In the genomic region with DNA sequence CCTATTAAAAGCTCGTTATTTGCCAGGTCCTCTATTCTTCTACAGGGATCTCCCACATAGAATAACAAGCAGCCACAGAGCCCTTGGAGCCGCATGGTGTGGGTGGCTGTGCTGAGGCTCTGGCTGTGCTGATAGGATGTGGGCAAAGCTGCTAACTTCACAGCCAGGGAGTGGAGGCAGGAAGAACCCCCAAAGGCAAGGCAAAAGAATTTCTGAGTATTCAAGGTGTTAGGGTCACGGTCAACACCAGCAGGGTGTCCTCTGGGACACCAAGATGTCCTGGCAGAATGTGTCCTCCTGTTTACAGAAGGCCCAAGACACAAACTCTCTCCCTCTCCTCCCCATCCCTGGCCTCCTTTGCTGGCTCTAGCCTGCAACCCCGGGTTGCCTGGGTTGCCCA, we compare ENCODE assay signal across 12 mouse cellular contexts. TPM values are rescaled to one million over a fixed set of nuclear protein-coding genes. Genes with fewer than 3 reads are reported as not detected.
DNase-seq lines count a peak whose midpoint lies in the region; ATAC-seq and TF ChIP-seq lines count a peak whose summit lies in the region.
"Had no signal": no experiment of that assay in that cellular context is flagged by ENCODE, and none has a peak within 500 bp of the region (broad histone marks: within the 10 kb centered on the region; RNA-seq: fewer than 3 reads in every experiment).

No protein-coding gene starts in this region.

- H3K9ac ChIP-seq in kidney, embryonic 15.5 days: no peak overlapping the region
- H3K9ac ChIP-seq in kidney, embryonic 16.5 days (replicated peaks; ENCODE audit: low read length): no peak overlapping the region
- peak overlapping the region; percentile 31 for H3K9ac ChIP-seq in MEL (ENCODE audit: control insufficient read depth, low read depth, low read length, poor library complexity, severe bottlenecking)
- H3K9ac ChIP-seq in intestine, embryonic 16.5 days (ENCODE audit: low read depth, low read length): no peak overlapping the region
- H3K9ac ChIP-seq: limb, embryonic 12.5 days had no signal

- H3K4me2 ChIP-seq in kidney, embryonic 15.5 days: no peak overlapping the region
- no peak overlapping the region for H3K4me2 ChIP-seq in kidney, embryonic 16.5 days (replicated peaks; ENCODE audit: low read depth, low read length)
- H3K4me2 ChIP-seq in intestine, embryonic 16.5 days (ENCODE audit: low read depth, low read length): no peak overlapping the region
- H3K4me2 ChIP-seq: limb, embryonic 12.5 days had no signal

- peak; percentile 73 for DNase-seq in MEL (ENCODE audit: low read depth, low spot score)
- DNase-seq in Muller cell, postnatal 12 days (ENCODE audit: inconsistent ontology term): no peak
- no peak for DNase-seq in ovary, adult 18-20 months (ENCODE audit: low spot score)
- DNase-seq in cerebellum, postnatal 36 days: no peak
- DNase-seq: adrenal gland, postnatal 14 days; gastrocnemius, postnatal 14 days; kidney, adult 8-10 months had no signal

- TF ChIP-seq RAD21 in MEL (IDR thresholded peaks at IDR 0.05; ENCODE audit: low read depth, low read length): no peak

- H3K79me2 ChIP-seq in MEL (ENCODE audit: control insufficient read depth, insufficient read depth, low read length, poor library complexity): no peaks in the 10 kb centered on the region

- no peak for TF ChIP-seq CTCF in MEL (IDR thresholded peaks at IDR 0.05 in 2 of 3, conservative IDR thresholded peaks at IDR 0.05 in 1 of 3; ENCODE audit: control insufficient read depth in 1 of 3, insufficient read depth in 1 of 3, low read depth in 2 of 3, low read length in 3 of 3, poor library complexity in 1 of 3, severe bottlenecking in 1 of 3)
- TF ChIP-seq CTCF in small intestine, adult 2 months (IDR thresholded peaks at IDR 0.05; ENCODE audit: extremely low read depth, insufficient read length, insufficient replicate concordance, low read depth, low read length): no peak

- 82% methylated on average over 4 of the region's 4 CpGs for WGBS in kidney, embryonic 15.5 days
- 84% methylated on average over 4 of the region's 4 CpGs for WGBS in kidney, embryonic 16.5 days
- WGBS in intestine, embryonic 16.5 days: 73% methylated on average over 4 of the region's 4 CpGs
- 83% methylated on average over 4 of the region's 4 CpGs for WGBS in small intestine, adult 2 months

- no peaks in the 10 kb centered on the region for H3K9me3 ChIP-seq in kidney, embryonic 15.5 days (replicated peaks)
- no peaks in the 10 kb centered on the region for H3K9me3 ChIP-seq in kidney, embryonic 16.5 days (ENCODE audit: low read length)
- H3K9me3 ChIP-seq in MEL (replicated peaks; ENCODE audit: insufficient read depth, low read length): no peaks in the 10 kb centered on the region
- no peaks in the 10 kb centered on the region for H3K9me3 ChIP-seq in intestine, embryonic 16.5 days (ENCODE audit: control insufficient read depth, low read length)
- H3K9me3 ChIP-seq: limb, embryonic 12.5 days had no signal

- TF ChIP-seq EP300 in MEL (IDR thresholded peaks at IDR 0.05; ENCODE audit: low read depth in 1 of 2, low read length in 2 of 2): peak in 1 of 2 experiments; percentile 37; a peak in 1 of 4 replicates

- no peak overlapping the region for H3K4me3 ChIP-seq in kidney, embryonic 15.5 days (replicated peaks)
- no peak overlapping the region for H3K4me3 ChIP-seq in kidney, embryonic 16.5 days (ENCODE audit: low read length)
- no peak overlapping the region; a peak in 1 of 4 replicates for H3K4me3 ChIP-seq in MEL (ENCODE audit: control insufficient read depth in 1 of 2, insufficient read depth in 1 of 2, low read depth in 2 of 2, low read length in 2 of 2)
- H3K4me3 ChIP-seq in intestine, embryonic 16.5 days (ENCODE audit: low read length): no peak overlapping the region
- no peak overlapping the region for H3K4me3 ChIP-seq in small intestine, adult 2 months (ENCODE audit: low read depth, low read length)
- H3K4me3 ChIP-seq: limb, embryonic 12.5 days had no signal

- no peak for TF ChIP-seq POLR2A in MEL (IDR thresholded peaks at IDR 0.05; ENCODE audit: control insufficient read depth in 1 of 2, insufficient read depth in 1 of 2, low read depth in 1 of 2, low read length in 2 of 2, poor library complexity in 1 of 2)
- TF ChIP-seq POLR2A in small intestine, adult 2 months (IDR thresholded peaks at IDR 0.05; ENCODE audit: low read depth, low read length): no peak

- 0 out of 2 replicates have a peak, but pooled peaks have one; percentile 50 for ATAC-seq in kidney, embryonic 15.5 days (replicated peaks; ENCODE audit: low FRiP score)
- no peak for ATAC-seq in kidney, embryonic 16.5 days (ENCODE audit: low FRiP score, low TSS enrichment)
- ATAC-seq in intestine, embryonic 16.5 days: peak; percentile 57; the same call in 1 of the 2 replicates

- no peak overlapping the region for H3K27ac ChIP-seq in kidney, embryonic 15.5 days
- no peak overlapping the region for H3K27ac ChIP-seq in kidney, embryonic 16.5 days (ENCODE audit: low read length)
- H3K27ac ChIP-seq in MEL (ENCODE audit: control insufficient read depth, low read depth, low read length): peak overlapping the region; percentile 99
- no peak overlapping the region for H3K27ac ChIP-seq in intestine, embryonic 16.5 days (ENCODE audit: low read length)
- H3K27ac ChIP-seq in small intestine, adult 2 months (ENCODE audit: insufficient read depth, low read depth, low read length): peak overlapping the region; percentile 25
- H3K27ac ChIP-seq: limb, embryonic 12.5 days had no signal

- no peaks in the 10 kb centered on the region for H3K36me3 ChIP-seq in kidney, embryonic 15.5 days
- no peaks in the 10 kb centered on the region for H3K36me3 ChIP-seq in kidney, embryonic 16.5 days (ENCODE audit: insufficient read depth, low read length)
- peaks cover 0 to 35% of the 10 kb centered on the region in 2 experiments; a peak in 2 of 4 replicates for H3K36me3 ChIP-seq in MEL (ENCODE audit: control insufficient read depth in 1 of 2, insufficient read depth in 2 of 2, low read length in 2 of 2)
- no peaks in the 10 kb centered on the region for H3K36me3 ChIP-seq in intestine, embryonic 16.5 days (ENCODE audit: control insufficient read depth, insufficient read depth, low read length)
- no peaks in the 10 kb centered on the region for H3K36me3 ChIP-seq in small intestine, adult 2 months (ENCODE audit: control insufficient read depth, insufficient read depth, low read length)
- H3K36me3 ChIP-seq: limb, embryonic 12.5 days had no signal

- H3K27me3 ChIP-seq in kidney, embryonic 15.5 days: no peaks in the 10 kb centered on the region
- H3K27me3 ChIP-seq in kidney, embryonic 16.5 days (ENCODE audit: insufficient read depth, low read length): no peaks in the 10 kb centered on the region
- no peaks in the 10 kb centered on the region for H3K27me3 ChIP-seq in MEL (ENCODE audit: control insufficient read depth in 1 of 2, insufficient read depth in 2 of 2, low read length in 2 of 2)
- no peaks in the 10 kb centered on the region for H3K27me3 ChIP-seq in intestine, embryonic 16.5 days (replicated peaks; ENCODE audit: control insufficient read depth, insufficient read depth, low read length)
- no peaks in the 10 kb centered on the region for H3K27me3 ChIP-seq in small intestine, adult 2 months (ENCODE audit: control insufficient read depth, insufficient read depth, low read length)
- H3K27me3 ChIP-seq: limb, embryonic 12.5 days had no signal

- H3K4me1 ChIP-seq in kidney, embryonic 15.5 days: peaks cover 5% of the 10 kb centered on the region; the same call in 1 of the 2 replicates
- H3K4me1 ChIP-seq in kidney, embryonic 16.5 days (ENCODE audit: insufficient read depth, low read length): no peaks in the 10 kb centered on the region
- H3K4me1 ChIP-seq in MEL (ENCODE audit: control insufficient read depth in 1 of 2, insufficient read depth in 2 of 2, low read length in 2 of 2): peaks cover 23 to 39% of the 10 kb centered on the region in 2 experiments
- 0 out of 2 replicates have a peak, but pooled peaks cover 4% of the 10 kb centered on the region for H3K4me1 ChIP-seq in intestine, embryonic 16.5 days (ENCODE audit: control insufficient read depth, insufficient read depth, low read length)
- peaks cover 24% of the 10 kb centered on the region; the same call in 1 of the 2 replicates for H3K4me1 ChIP-seq in small intestine, adult 2 months (ENCODE audit: control insufficient read depth, insufficient read depth, insufficient read length, low read length)

TF ChIP-seq in MEL, 35 proteins besides CTCF, POLR2A, EP300 and RAD21 (continues in another document):
- peak; percentile 42; the same call in 1 of the 2 replicates for TF ChIP-seq TCF12 (IDR thresholded peaks at IDR 0.05; ENCODE audit: low read depth, low read length)
- no peak for TF ChIP-seq CHD2 (IDR thresholded peaks at IDR 0.05; ENCODE audit: low read length)
- TF ChIP-seq BHLHE40 (IDR thresholded peaks at IDR 0.05; ENCODE audit: borderline replicate concordance, low read depth, low read length): no peak
- TF ChIP-seq TAL1 (IDR thresholded peaks at IDR 0.05; ENCODE audit: low read length): peak; percentile 49; the same call in 1 of the 2 replicates

RNA-seq across cellular contexts. Expression of a gene that starts 36.5 kb away (rescaled TPM):
- polyA plus RNA-seq in kidney, embryonic 15.5 days (2015; fragmentation: Nextera tagmentation; extraction: Ambion mirVana): 29.9 and 31.0 TPM in 2 replicates
- polyA plus RNA-seq in kidney, embryonic 16.5 days (2015; fragmentation: Nextera tagmentation; extraction: Ambion mirVana): 38.8 and 45.1 TPM in 2 replicates
- total RNA-seq in MEL (2012; rRNA removed): 4.7 and 5.9 TPM in 2 replicates
- polyA plus RNA-seq in MEL (2012; ENCODE audit: insufficient read depth in 1 of 2, insufficient read length in 2 of 2, low read depth in 1 of 2, low replicate concordance in 2 of 2, missing spikeins in 1 of 2): 10 to 100 TPM in 1 of 2 experiments, not detected in 1; 14.6 TPM
- 103 and 120 TPM in 2 replicates for polyA plus RNA-seq in intestine, embryonic 16.5 days (2015; fragmentation: Nextera tagmentation; extraction: Ambion mirVana)
- 16.8 and 51.2 TPM in 2 replicates for polyA plus RNA-seq in small intestine, adult 2 months (2012; rRNA removed)

RNA-seq across cellular contexts. Expression of a gene that starts 42.6 kb away (rescaled TPM):
- polyA plus RNA-seq in kidney, embryonic 15.5 days (2015; fragmentation: Nextera tagmentation; extraction: Ambion mirVana): 58.5 and 62.2 TPM in 2 replicates
- 67.3 and 71.8 TPM in 2 replicates for polyA plus RNA-seq in kidney, embryonic 16.5 days (2015; fragmentation: Nextera tagmentation; extraction: Ambion mirVana)
- 10.3 and 12.2 TPM in 2 replicates for total RNA-seq in MEL (2012; rRNA removed)
- polyA plus RNA-seq in MEL (2012; ENCODE audit: insufficient read depth in 1 of 2, insufficient read length in 2 of 2, low read depth in 1 of 2, low replicate concordance in 2 of 2, missing spikeins in 1 of 2): 10 to 100 TPM in 1 of 2 experiments, not detected in 1; 20.2 TPM
- 39.4 and 39.5 TPM in 2 replicates for polyA plus RNA-seq in intestine, embryonic 16.5 days (2015; fragmentation: Nextera tagmentation; extraction: Ambion mirVana)
- 6.5 and 12.4 TPM in 2 replicates for polyA plus RNA-seq in small intestine, adult 2 months (2012; rRNA removed)

RNA-seq across cellular contexts. Expression of a gene that starts 50.9 kb away (rescaled TPM):
- not detected in 2 replicates for polyA plus RNA-seq in kidney, embryonic 15.5 days (2015; fragmentation: Nextera tagmentation; extraction: Ambion mirVana)
- not detected in 2 replicates for polyA plus RNA-seq in kidney, embryonic 16.5 days (2015; fragmentation: Nextera tagmentation; extraction: Ambion mirVana)
- total RNA-seq in MEL (2012; rRNA removed): not detected in 2 replicates
- polyA plus RNA-seq in MEL (2012; ENCODE audit: insufficient read depth in 1 of 2, insufficient read length in 2 of 2, low read depth in 1 of 2, low replicate concordance in 2 of 2, missing spikeins in 1 of 2): not detected
- not detected in 2 replicates for polyA plus RNA-seq in intestine, embryonic 16.5 days (2015; fragmentation: Nextera tagmentation; extraction: Ambion mirVana)
- not detected in 2 replicates for polyA plus RNA-seq in small intestine, adult 2 months (2012; rRNA removed)
- total RNA-seq: gastrocnemius, postnatal 14 days had no signal
- polyA plus RNA-seq: limb, embryonic 12.5 days had no signal

Comparison
In these comparisons a context has a peak if more than half of its experiments do, and no peak if none do; other contexts are left out.
1. H3K27ac ChIP-seq: peak in MEL (single experiment) and small intestine, adult 2 months (single experiment); none in kidney, embryonic 15.5 days (single experiment), kidney, embryonic 16.5 days (single experiment) and intestine, embryonic 16.5 days (single experiment).